Mouse (Mus musculus) cerebellum, adult 2 months (tissue): ENCODE data around the gene Styk1.

Experiments
- CTCF ChIP-seq: fragments of 200-500 bp; IDR thresholded peaks from 2 replicates; pipeline ENCODE4 v1.5.1; 2011; ENCODE audit warnings: low read depth, mild to moderate bottlenecking, control low read depth, low read length, moderate library complexity, borderline replicate concordance; ENCODE audit not compliant: insufficient read depth
- POLR2A ChIP-seq: fragments of 200-500 bp; IDR thresholded peaks from 2 replicates; pipeline ENCODE4 v1.6.1; 2011; ENCODE audit warnings: low read length, control low read depth, borderline replicate concordance; ENCODE audit not compliant: insufficient read depth

DNA sequence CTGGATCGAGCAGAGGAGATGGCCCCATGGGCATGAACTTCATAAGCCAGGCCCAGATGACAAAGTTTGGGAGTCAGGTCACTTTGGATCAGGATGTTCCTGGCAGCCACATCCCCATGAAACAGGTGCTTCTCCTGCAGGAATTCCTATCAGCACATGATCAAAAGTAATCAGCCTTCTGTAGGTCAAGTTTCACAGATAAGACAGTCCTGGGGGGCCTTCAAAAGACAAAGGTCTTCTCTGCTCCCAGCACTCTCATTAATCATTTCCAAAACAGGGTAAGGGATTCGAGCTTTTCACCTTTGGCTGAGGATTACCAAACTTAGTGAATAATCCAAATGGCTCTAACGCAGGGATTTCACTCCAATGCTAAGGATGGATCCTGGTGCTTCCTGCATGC lies 48.6 kb downstream of the Styk1 start:
- TF ChIP-seq POLR2A (no peak), CTCF (no peak)
